Mouse (Mus musculus) 3T3-L1 (cell line): ENCODE data around the gene Olfr1352.
"Not testable (repeated sequence)": the region's sequence is repeated elsewhere in the genome, so short reads cannot be mapped to it uniquely, and the experiment has no call there.

Source experiments
- DNase-seq: peaks from one replicate; pipeline ENCODE4 v3.0.0-alpha.2; 2015; ENCODE audit warnings: low read depth, low spot score

The Olfr1352 gene

DNA sequence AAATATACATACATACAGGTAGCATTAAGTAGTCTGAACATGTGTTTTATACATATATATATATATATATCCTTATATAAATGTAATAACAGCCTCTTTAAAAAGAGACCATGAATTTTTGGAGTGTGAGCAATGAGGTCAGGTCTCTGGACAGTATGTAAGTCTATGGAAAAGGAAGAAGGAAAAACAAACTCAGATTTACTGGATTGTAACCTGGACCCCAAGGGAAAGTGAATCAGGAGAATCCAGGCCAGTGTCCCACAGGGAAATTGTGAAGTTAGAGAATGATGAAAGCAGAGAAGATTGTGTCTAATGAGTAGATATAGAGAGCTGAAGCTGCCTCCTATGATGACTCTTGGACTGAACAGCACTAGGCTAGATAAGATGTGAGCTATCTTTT, at the start of gene Olfr1352:
Gene Olfr1352, plus strand, starts transcription at position 301 of the 400 bp plus-strand sequence.
- DNase-seq = no peak

DNA sequence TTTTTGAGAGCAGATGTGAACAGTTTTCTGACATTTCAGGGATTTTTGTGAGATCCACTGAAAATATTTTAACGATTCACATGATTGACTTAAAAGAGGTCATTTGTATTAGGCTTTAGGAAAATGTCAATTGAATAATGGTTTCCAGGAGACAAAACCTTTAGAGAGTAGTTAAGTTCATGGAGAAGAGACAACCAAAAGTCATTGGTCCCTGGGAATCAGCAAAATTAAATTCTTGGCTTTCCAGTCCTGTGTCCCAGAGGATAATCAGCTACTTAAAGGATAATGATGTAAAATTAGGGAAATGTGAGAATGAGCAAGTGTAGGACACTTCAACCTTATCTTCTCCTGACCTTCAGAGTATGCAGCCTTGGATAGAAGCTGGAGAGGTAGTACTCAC, 30.5 kb upstream of the Olfr1352 start, which contains the start of gene Olfr8:
Gene Olfr8, plus strand, starts transcription at position 301 of the 400 bp plus-strand sequence.
- not testable (repeated sequence) for DNase-seq

DNA sequence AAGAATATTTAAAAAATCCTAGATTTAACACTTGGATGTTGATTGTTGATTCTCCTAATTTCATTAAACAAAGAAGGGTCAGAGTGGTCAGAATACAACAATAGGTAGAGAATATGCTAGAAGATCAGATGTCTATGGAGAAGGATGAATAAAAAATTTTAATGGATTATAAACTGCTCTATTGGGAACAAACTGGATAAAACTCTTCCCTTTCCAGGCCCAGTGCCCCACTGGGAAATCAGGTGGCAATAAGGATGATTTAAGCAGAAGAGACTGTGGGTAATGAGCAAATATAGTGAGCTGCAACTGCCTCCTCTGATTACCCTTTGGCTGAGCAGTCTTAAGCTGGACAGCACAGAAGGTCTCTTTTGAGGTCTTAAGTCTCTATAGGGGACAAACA, 17.8 kb upstream of the Olfr1352 start, which contains the start of gene Olfr1353:
Gene Olfr1353, plus strand, starts transcription at position 301 of the 400 bp plus-strand sequence.
- not testable (repeated sequence) for DNase-seq

GRCm38 (mm10) chr10:79012172-79012571, 31.3 kb downstream of the Olfr1352 start, which contains the start of gene Olfr1351:
Gene Olfr1351 (plus strand): TSS chr10:79012472.
- DNase-seq = no peak

- DNase-seq = no peak
These were observed 47.6 kb downstream of the Olfr1352 start, which contains the start of gene Olfr57 for GRCm38 (mm10) chr10:79028441-79028840. Gene Olfr57 (plus strand): TSS chr10:79028741.
